Mouse (Mus musculus) bone marrow macrophage, adult 2 months (primary cell): ENCODE results near the gene Fto.

ENCODE experiments used
- CTCF ChIP-seq: IDR thresholded peaks from 2 replicates; pipeline ENCODE4 v1.5.1; 2012; ENCODE audit warnings: low read depth, mild to moderate bottlenecking, low read length, moderate library complexity
- POLR2A ChIP-seq: IDR thresholded peaks from 2 replicates; pipeline ENCODE4 v1.6.1; 2012; ENCODE audit warnings: mild to moderate bottlenecking, low read depth, low read length, borderline replicate concordance

- no peak for TF ChIP-seq POLR2A
- no peak for TF ChIP-seq CTCF
These were observed 47.5 kb downstream of the Fto start for GRCm38 (mm10) chr8:91360644-91361357.
